Mouse (Mus musculus) lung, postnatal 0 days (tissue): Measurements from ENCODE around the gene Slc23a2. TPM values are rescaled to one million over a fixed set of nuclear protein-coding genes. Genes with fewer than 3 reads are reported as not detected.

Source experiments
- ATAC-seq: fragments of 200-750 bp; cut with Nextera tagmentation; 2 replicates; pipeline ENCODE4 v1.8.0; 2017; ENCODE audit warnings: moderate library complexity
- DNase-seq: peaks from one replicate; pipeline ENCODE4 v3.0.0-alpha.2; 2016; ENCODE audit warnings: low spot score
- H3K27ac ChIP-seq: fragments of 300-500 bp; sonication (generic); 2 replicates; pipeline ENCODE4 v1.5.1; 2014; ENCODE audit warnings: antibody characterized with exemption, mild to moderate bottlenecking, low read length, mixed read lengths
- H3K27me3 ChIP-seq: fragments of 300-500 bp; sonication (generic); replicated peaks from 2 replicates; pipeline ENCODE4 v1.6.1; 2014; ENCODE audit warnings: low read length, mixed read lengths; ENCODE audit not compliant: insufficient read depth
- H3K36me3 ChIP-seq: fragments of 300-500 bp; sonication (generic); 2 replicates; pipeline ENCODE4 v1.6.1; 2014; ENCODE audit warnings: low read length, mixed read lengths; ENCODE audit not compliant: insufficient read depth
- H3K4me1 ChIP-seq: fragments of 300-500 bp; sonication (generic); 2 replicates; pipeline ENCODE4 v1.6.1; 2014; ENCODE audit warnings: antibody characterized with exemption, low read depth, low read length, mixed read lengths; ENCODE audit not compliant: insufficient read depth
- H3K4me2 ChIP-seq: fragments of 300-500 bp; sonication (generic); replicated peaks from 2 replicates; pipeline ENCODE4 v1.6.1; 2014; ENCODE audit warnings: low read depth, mild to moderate bottlenecking, low read length, moderate library complexity, mixed read lengths
- H3K4me3 ChIP-seq: fragments of 300-500 bp; sonication (generic); 2 replicates; pipeline ENCODE4 v1.5.1; 2014; ENCODE audit warnings: low read depth, low read length
- H3K9ac ChIP-seq: fragments of 300-500 bp; sonication (generic); replicated peaks from 2 replicates; pipeline ENCODE4 v1.6.1; 2014; ENCODE audit warnings: low read depth, mild to moderate bottlenecking
- H3K9me3 ChIP-seq: fragments of 300-500 bp; sonication (generic); 2 replicates; pipeline ENCODE4 v1.6.1; 2016; ENCODE audit warnings: low read length, mixed read lengths
- CTCF ChIP-seq: IDR thresholded peaks from 2 replicates; pipeline ENCODE4 v1.5.1; 2016; ENCODE audit warnings: antibody characterized with exemption, mild to moderate bottlenecking
- EP300 ChIP-seq: IDR thresholded peaks from 2 replicates; pipeline ENCODE4 v1.6.1; 2016; ENCODE audit warnings: antibody characterized with exemption, mild to moderate bottlenecking, control low read depth
- WGBS: fragments of 180-500 bp; shearing (Covaris S2); extraction: QIAGEN DNeasy Blood & Tissue Kit; methylation state at CpG from one replicate; pipeline ENCODE4 v1.1.7; 2014; 5-methylcytosine and 5-hydroxymethylcytosine counted together
- polyA plus RNA-seq: library from polyadenylated mRNA; unstranded; fragments of >200 nt; fragmentation: Nextera tagmentation; extraction: Ambion mirVana; gene quantifications from 2 replicates; pipeline ENCODE4 v1.2.1, GENCODE M21; 2015

Slc23a2 gene
- polyA plus RNA-seq, 1 experiment from 2014 or later, result 35.8 TPM

DNA sequence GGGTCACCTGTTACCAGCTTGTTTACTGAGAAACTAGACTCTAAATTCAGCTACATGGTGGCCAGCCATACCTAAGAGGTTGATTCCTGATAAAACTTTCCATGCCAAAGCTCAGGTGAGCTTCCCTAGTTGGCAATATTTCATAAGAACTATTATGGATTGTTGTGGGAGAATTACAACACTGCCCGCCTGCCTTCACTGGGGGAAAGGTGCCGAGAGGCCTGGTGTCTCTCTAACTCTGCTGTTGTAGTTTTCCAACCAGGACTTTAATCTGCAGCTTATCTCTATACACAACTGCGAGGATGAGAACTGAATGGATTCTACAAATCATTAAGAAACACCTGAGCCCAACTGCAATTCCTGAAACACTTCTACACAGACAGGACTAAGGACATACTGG is 52.2 kb downstream of the Slc23a2 start:
- H3K36me3 ChIP-seq, result no peaks in the 10 kb centered on the region
- H3K4me2 ChIP-seq, result no peak overlapping the region
- DNase-seq (no peak), ATAC-seq (no peak)
- H3K27me3 ChIP-seq, result no peaks in the 10 kb centered on the region
- 67% methylated on average over 3 of the region's 3 CpGs for WGBS
- TF ChIP-seq CTCF (no peak), EP300 (no peak)
- peak overlapping the region; percentile 55 for H3K27ac ChIP-seq
- H3K9me3 ChIP-seq, result no peaks in the 10 kb centered on the region
- peaks cover 12% of the 10 kb centered on the region; the same call in 1 of the 2 replicates for H3K4me1 ChIP-seq
- no peak overlapping the region for H3K4me3 ChIP-seq
- H3K9ac ChIP-seq, result no peak overlapping the region

DNA sequence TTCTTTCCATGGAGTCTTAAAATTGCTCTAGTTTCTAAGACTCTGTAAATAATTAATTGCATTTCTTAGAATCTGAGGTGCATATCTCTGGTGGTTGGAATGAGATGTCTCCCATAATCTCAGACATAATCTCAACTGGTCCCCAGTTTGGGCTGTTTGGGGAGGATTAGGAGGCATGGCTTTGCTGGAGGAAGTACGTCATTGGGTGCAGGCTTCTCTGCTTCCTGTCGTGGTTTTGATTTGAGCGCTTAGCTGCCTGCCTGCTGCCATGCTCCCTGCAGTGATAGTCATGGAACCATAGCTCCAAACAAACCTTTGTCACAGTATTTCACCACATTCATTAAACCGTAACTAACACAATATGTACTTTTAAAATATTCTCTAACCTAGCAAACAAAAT is 53.2 kb downstream of the Slc23a2 start:
- Histone ChIP-seq H3K4me2 (no peak overlapping the region), H3K4me3 (no peak overlapping the region), H3K36me3 (no peaks in the 10 kb centered on the region), H3K9me3 (no peaks in the 10 kb centered on the region), H3K27ac (peak overlapping the region; percentile 55; the same call in 1 of the 2 replicates), H3K27me3 (no peaks in the 10 kb centered on the region), H3K4me1 (peaks cover 11% of the 10 kb centered on the region; the same call in 1 of the 2 replicates), H3K9ac (no peak overlapping the region)
- DNase-seq, result no peak
- WGBS, result 71% methylated on average over 4 of the region's 4 CpGs
- TF ChIP-seq CTCF, result no peak
- ATAC-seq, result no peak

DNA sequence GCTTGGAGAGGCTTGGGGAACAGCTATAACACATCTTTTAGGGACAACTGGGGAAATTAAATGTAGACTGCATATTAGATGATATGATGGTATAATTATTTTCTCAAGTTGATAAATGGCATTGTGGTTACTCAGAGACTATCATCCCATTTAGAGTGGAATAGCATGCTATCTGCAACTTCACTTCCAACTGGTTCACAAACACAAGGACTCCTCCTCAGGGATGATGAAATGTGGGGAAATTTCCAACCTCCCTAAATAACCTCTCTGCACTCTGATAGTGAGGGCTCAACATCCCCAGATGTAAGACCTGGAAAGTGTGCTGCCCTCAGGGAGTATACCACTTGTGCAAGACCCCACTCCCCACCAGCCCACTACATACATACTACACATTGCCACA is 60.1 kb downstream of the Slc23a2 start:
- Histone ChIP-seq H3K4me1 (no peaks in the 10 kb centered on the region), H3K4me2 (no peak overlapping the region), H3K27ac (no peak overlapping the region), H3K27me3 (no peaks in the 10 kb centered on the region), H3K4me3 (no peak overlapping the region), H3K9me3 (no peaks in the 10 kb centered on the region), H3K36me3 (no peaks in the 10 kb centered on the region), H3K9ac (no peak overlapping the region)
- TF ChIP-seq CTCF (no peak), EP300 (no peak)
- no peak for DNase-seq
- ATAC-seq, result no peak

DNA sequence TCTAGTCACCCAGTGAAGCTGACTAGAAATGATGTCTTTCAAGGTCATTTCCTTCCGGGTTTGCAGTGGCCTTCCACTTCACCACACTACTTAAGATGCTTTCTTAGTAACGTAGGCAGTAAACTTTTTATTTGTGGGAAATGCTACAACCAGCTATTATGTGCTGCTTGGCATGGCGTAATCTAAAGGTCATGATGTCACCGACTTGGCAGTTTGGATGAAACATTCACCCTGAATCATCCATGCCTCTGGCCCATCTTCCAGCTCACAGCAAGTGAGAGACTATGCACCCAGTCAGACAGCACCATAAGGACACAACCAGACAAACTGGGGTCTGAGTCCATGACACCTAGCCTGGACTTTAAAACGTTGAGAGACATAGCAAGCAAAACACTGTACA is 60.5 kb downstream of the Slc23a2 start:
- Histone ChIP-seq H3K4me1 (no peaks in the 10 kb centered on the region), H3K36me3 (no peaks in the 10 kb centered on the region), H3K27me3 (no peaks in the 10 kb centered on the region), H3K4me2 (no peak overlapping the region), H3K27ac (no peak overlapping the region), H3K4me3 (no peak overlapping the region), H3K9me3 (no peaks in the 10 kb centered on the region), H3K9ac (no peak overlapping the region)
- TF ChIP-seq CTCF, result no peak
- no peak for TF ChIP-seq EP300
- ATAC-seq, result no peak
- WGBS, result 74% methylated on average over 5 of the region's 5 CpGs
- DNase-seq, result no peak

DNA sequence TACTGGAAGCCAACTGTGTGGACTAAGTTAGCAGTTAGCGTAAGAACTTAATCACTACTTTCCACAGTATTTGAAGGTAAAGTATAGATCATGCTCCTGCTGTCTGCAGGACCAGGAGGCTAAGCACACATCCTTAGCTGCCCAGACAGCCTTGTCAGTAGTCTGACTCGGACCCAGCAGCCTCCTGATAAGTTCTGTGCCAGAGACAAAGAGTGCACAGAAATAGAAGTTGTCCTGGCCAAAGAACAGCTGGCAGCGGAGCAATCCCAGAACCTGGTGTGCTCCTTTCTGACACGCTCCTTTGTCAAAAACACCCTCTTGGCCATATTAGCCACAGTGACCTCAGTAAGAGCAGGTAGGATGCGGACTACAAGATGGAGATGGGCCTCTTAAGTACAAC is 65.8 kb downstream of the Slc23a2 start:
- no peak for DNase-seq
- H3K4me2 ChIP-seq, result no peak overlapping the region
- ATAC-seq, result no peak

DNA sequence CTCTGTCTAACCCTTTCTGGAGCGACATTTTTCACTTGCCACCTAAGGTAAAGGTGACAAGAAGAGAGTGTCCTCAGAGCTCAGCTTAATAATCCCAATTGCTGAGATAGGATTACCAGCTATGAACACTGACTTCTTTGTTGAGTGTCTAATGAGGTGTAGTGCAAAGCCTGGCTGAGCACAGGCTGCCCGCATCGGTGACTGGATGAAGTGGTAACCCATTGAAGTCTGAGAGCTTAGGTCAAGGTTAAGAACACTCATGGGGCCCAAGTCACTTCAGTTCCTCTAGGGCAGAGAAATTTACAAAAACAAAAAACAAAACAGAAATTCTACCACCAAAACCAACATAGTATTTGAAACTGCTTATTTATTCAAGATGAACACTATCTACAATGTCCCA is 71.9 kb downstream of the Slc23a2 start:
- Histone ChIP-seq H3K9me3 (no peaks in the 10 kb centered on the region), H3K27ac (no peak overlapping the region), H3K36me3 (peaks cover 9% of the 10 kb centered on the region; the same call in 1 of the 2 replicates), H3K4me3 (no peak overlapping the region), H3K4me1 (no peaks in the 10 kb centered on the region), H3K4me2 (no peak overlapping the region), H3K9ac (no peak overlapping the region), H3K27me3 (no peaks in the 10 kb centered on the region)
- WGBS, result 59% methylated on average over 3 of the region's 3 CpGs
- peak; percentile 18 for DNase-seq
- TF ChIP-seq EP300 (no peak), CTCF (no peak)
- ATAC-seq, result peak; percentile 40; the same call in 1 of the 2 replicates

More for the DNA sequence above, 65.8 kb downstream of the Slc23a2 start:
- no peak overlapping the region for H3K4me3 ChIP-seq
- H3K27me3 ChIP-seq, result no peaks in the 10 kb centered on the region
- no peaks in the 10 kb centered on the region for H3K4me1 ChIP-seq
- 85% methylated on average over 5 of the region's 5 CpGs for WGBS
- H3K9ac ChIP-seq, result no peak overlapping the region
- TF ChIP-seq CTCF, result no peak
- no peak for TF ChIP-seq EP300
- no peaks in the 10 kb centered on the region for H3K9me3 ChIP-seq
- no peak overlapping the region for H3K27ac ChIP-seq
- no peaks in the 10 kb centered on the region for H3K36me3 ChIP-seq
